Mouse (Mus musculus) hindbrain, embryonic 16.5 days (tissue): ENCODE results near the gene Csf3r. TPM values are rescaled to one million over a fixed set of nuclear protein-coding genes. Genes with fewer than 3 reads are reported as not detected.

Experiments used
- ATAC-seq: fragments of 200-750 bp; cut with Nextera tagmentation; 2 replicates; pipeline ENCODE4 v1.8.0; 2017; ENCODE audit warnings: moderate TSS enrichment, moderate library complexity
- H3K27ac ChIP-seq: fragments of 300-500 bp; sonication (generic); 2 replicates; pipeline ENCODE4 v1.5.1; 2014; ENCODE audit warnings: low read depth, mild to moderate bottlenecking, control low read depth, low read length, moderate library complexity
- H3K27me3 ChIP-seq: fragments of 300-500 bp; sonication (generic); replicated peaks from 2 replicates; pipeline ENCODE4 v1.6.1; 2014; ENCODE audit warnings: low read length; ENCODE audit not compliant: control insufficient read depth, insufficient read depth
- H3K36me3 ChIP-seq: fragments of 300-500 bp; sonication (generic); 2 replicates; pipeline ENCODE4 v1.6.1; 2014; ENCODE audit warnings: mild to moderate bottlenecking, low read length, moderate library complexity, mixed read lengths; ENCODE audit not compliant: control insufficient read depth, insufficient read depth
- H3K4me1 ChIP-seq: fragments of 300-500 bp; sonication (generic); 2 replicates; pipeline ENCODE4 v1.6.1; 2014; ENCODE audit warnings: low read depth, low read length; ENCODE audit not compliant: control insufficient read depth, insufficient read depth
- H3K4me2 ChIP-seq: fragments of 300-500 bp; sonication (generic); 2 replicates; pipeline ENCODE4 v1.6.1; 2014; ENCODE audit warnings: mild to moderate bottlenecking, low read length, control low read depth, moderate library complexity
- H3K4me3 ChIP-seq: fragments of 300-500 bp; sonication (generic); 2 replicates; pipeline ENCODE4 v1.5.1; 2014; ENCODE audit warnings: mild to moderate bottlenecking, low read length, control low read depth, moderate library complexity
- H3K9ac ChIP-seq: fragments of 300-500 bp; sonication (generic); 2 replicates; pipeline ENCODE4 v1.6.1; 2014; ENCODE audit warnings: low read depth, mild to moderate bottlenecking, control low read depth, low read length, moderate library complexity
- H3K9me3 ChIP-seq: fragments of 300-500 bp; sonication (generic); 2 replicates; pipeline ENCODE4 v1.6.1; 2014; ENCODE audit warnings: mild to moderate bottlenecking, low read length, moderate library complexity; ENCODE audit not compliant: control insufficient read depth
- WGBS: fragments of 180-500 bp; shearing (Covaris S2); extraction: QIAGEN DNeasy Blood & Tissue Kit; methylation state at CpG from one replicate; pipeline ENCODE4 v1.1.7; 2014; 5-methylcytosine and 5-hydroxymethylcytosine counted together
- polyA plus RNA-seq: library from polyadenylated mRNA; unstranded; fragments of >200 nt; fragmentation: Nextera tagmentation; extraction: Ambion mirVana; gene quantifications from 2 replicates; pipeline ENCODE4 v1.2.1, GENCODE M21; 2015

The Csf3r gene
- polyA plus RNA-seq, 1 experiment from 2014 or later = 0.68 TPM

DNA sequence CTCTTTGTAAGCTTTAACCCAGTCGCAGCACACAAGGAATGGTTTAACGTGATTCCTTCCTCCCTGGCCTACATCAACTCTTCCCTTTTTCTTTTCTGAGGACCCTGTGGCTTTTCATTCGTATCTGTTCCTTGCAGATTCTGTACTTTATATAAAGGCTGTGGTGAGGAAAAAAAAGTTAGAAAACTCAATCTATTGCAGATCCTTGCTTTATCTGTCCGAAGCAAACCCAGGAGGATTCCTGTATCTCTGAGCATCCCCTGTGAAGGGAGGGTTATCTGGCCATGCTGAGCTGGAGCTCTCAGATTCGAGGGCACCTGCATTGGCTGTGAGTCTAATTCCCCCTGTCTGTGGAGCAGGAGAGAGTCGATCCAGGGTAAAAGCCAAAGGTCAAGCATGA, 44.5 kb downstream of the Csf3r start:
- H3K36me3 ChIP-seq = peaks cover 2% of the 10 kb centered on the region; the same call in 1 of the 2 replicates
- ATAC-seq = no peak
- no peaks in the 10 kb centered on the region for H3K27me3 ChIP-seq
- no peak overlapping the region for H3K4me3 ChIP-seq
- H3K4me2 ChIP-seq = no peak overlapping the region
- 84% methylated on average over 6 of the region's 6 CpGs for WGBS
- H3K9me3 ChIP-seq = no peaks in the 10 kb centered on the region
- H3K4me1 ChIP-seq = no peaks in the 10 kb centered on the region
- no peak overlapping the region for H3K27ac ChIP-seq
- H3K9ac ChIP-seq = no peak overlapping the region

DNA sequence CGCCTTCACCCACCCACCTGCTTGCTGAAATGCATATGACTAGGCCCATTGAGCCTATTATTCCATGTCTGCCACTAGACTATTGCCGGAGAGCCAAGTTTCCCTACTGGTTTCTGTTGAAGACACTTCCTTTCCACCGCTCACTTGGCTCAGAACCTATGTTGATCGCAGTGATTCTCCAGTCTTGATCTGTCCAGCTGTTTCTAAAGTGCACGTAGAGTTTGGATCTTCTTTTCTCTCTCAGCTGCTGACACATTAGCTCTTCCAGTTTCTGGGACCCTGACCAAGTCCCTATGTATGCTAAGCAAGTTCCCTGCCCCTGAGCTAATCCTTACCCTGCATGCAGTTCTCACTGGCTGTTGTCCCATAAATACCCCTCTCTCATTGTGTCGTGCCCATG, 53.5 kb downstream of the Csf3r start:
- no peak for ATAC-seq
- Histone ChIP-seq H3K27ac (no peak overlapping the region), H3K4me3 (no peak overlapping the region), H3K9me3 (no peaks in the 10 kb centered on the region), H3K4me2 (no peak overlapping the region), H3K4me1 (no peaks in the 10 kb centered on the region), H3K9ac (no peak overlapping the region), H3K27me3 (no peaks in the 10 kb centered on the region), H3K36me3 (peaks cover 13% of the 10 kb centered on the region; the same call in 1 of the 2 replicates)
- WGBS = 87% methylated on average over 6 of the region's 6 CpGs

GRCm38 (mm10) chr4:126079266-126079665, 54.9 kb downstream of the Csf3r start:
- peaks cover 9% of the 10 kb centered on the region for H3K36me3 ChIP-seq
- H3K9me3 ChIP-seq = no peaks in the 10 kb centered on the region
- no peaks in the 10 kb centered on the region for H3K4me1 ChIP-seq
- 88% methylated on average over 4 of the region's 4 CpGs for WGBS
- no peak overlapping the region for H3K4me3 ChIP-seq
- no peak overlapping the region for H3K9ac ChIP-seq
- no peak overlapping the region for H3K4me2 ChIP-seq
- no peak for ATAC-seq
- no peak overlapping the region for H3K27ac ChIP-seq
- no peaks in the 10 kb centered on the region for H3K27me3 ChIP-seq

DNA sequence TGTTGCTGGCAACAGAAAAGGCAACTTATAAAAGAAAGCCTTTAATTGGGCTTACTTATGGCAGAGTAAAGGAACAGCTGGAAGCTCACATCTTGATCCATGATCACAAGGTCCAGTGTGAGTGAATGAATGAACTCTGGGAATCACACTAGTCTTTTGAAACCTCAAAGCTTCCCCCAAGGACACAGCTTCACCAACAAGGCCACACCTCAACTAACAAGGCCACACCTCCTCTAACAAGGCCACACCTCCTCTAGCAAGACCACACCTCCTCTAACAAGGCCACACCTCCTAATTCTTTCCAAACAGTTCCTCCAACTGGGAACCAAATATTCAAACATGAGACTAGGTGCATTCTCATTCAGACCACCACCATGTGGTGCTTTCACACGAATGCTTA, 57.3 kb downstream of the Csf3r start:
- no peak overlapping the region for H3K27ac ChIP-seq
- H3K4me2 ChIP-seq = no peak overlapping the region
- H3K36me3 ChIP-seq = peaks cover 4% of the 10 kb centered on the region
- no peaks in the 10 kb centered on the region for H3K4me1 ChIP-seq
- H3K9me3 ChIP-seq = no peaks in the 10 kb centered on the region
- no peaks in the 10 kb centered on the region for H3K27me3 ChIP-seq
- H3K9ac ChIP-seq = no peak overlapping the region
- ATAC-seq = no peak
- 94% methylated on average over 1 of the region's 1 CpGs for WGBS
- H3K4me3 ChIP-seq = no peak overlapping the region

- WGBS = 95% methylated on average over 9 of the region's 9 CpGs
- Histone ChIP-seq H3K4me1 (no peaks in the 10 kb centered on the region), H3K9me3 (no peaks in the 10 kb centered on the region), H3K27me3 (no peaks in the 10 kb centered on the region), H3K9ac (no peak overlapping the region), H3K27ac (no peak overlapping the region), H3K4me3 (no peak overlapping the region), H3K4me2 (no peak overlapping the region), H3K36me3 (peaks cover 4% of the 10 kb centered on the region)
- ATAC-seq = no peak
Observed at GRCm38 (mm10) chr4:126083021-126083420, 58.7 kb downstream of the Csf3r start.

- Histone ChIP-seq H3K4me1 (no peaks in the 10 kb centered on the region), H3K4me2 (no peak overlapping the region), H3K4me3 (no peak overlapping the region), H3K27ac (no peak overlapping the region), H3K27me3 (no peaks in the 10 kb centered on the region), H3K9ac (no peak overlapping the region), H3K36me3 (peaks cover 4% of the 10 kb centered on the region), H3K9me3 (no peaks in the 10 kb centered on the region)
- no peak for ATAC-seq
- 75% methylated on average over 8 of the region's 8 CpGs for WGBS
Observed at GRCm38 (mm10) chr4:126084382-126084781, 60.0 kb downstream of the Csf3r start.

DNA sequence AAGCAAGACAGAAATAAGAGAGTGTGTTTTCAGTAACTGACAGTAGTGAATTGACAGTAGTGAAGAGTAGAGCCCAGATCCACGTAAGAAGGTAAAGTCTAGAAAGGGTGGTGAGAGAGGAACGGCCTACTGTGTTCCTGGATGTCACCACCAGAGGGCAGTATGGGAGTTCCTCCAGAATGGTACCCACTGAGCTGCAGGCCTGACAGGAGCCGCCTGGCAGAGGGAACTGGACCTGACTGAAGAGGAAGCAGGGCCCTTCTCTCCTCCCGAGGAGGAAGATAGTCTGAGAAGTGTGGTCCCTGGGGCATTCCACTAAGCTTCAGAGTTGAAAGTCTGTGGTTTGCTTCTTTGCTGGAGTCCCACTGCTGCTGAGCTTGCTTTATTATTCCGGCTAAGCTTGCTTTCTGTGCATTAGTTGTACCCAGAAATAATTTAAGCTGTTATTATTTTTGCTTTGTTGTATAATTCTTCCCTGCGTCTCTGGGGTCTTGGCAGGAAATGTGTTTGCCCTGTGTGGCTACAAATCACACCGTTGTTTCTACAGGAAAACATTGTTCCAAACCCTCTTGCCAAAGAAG, 61.7 kb downstream of the Csf3r start:
- Histone ChIP-seq H3K4me1 (no peaks in the 10 kb centered on the region), H3K9me3 (no peaks in the 10 kb centered on the region), H3K4me2 (no peak overlapping the region), H3K4me3 (no peak overlapping the region), H3K27ac (no peak overlapping the region), H3K36me3 (peaks cover 4% of the 10 kb centered on the region), H3K27me3 (no peaks in the 10 kb centered on the region), H3K9ac (no peak overlapping the region)
- ATAC-seq = peak; percentile 88
- WGBS = 26% methylated on average over 7 of the region's 7 CpGs

DNA sequence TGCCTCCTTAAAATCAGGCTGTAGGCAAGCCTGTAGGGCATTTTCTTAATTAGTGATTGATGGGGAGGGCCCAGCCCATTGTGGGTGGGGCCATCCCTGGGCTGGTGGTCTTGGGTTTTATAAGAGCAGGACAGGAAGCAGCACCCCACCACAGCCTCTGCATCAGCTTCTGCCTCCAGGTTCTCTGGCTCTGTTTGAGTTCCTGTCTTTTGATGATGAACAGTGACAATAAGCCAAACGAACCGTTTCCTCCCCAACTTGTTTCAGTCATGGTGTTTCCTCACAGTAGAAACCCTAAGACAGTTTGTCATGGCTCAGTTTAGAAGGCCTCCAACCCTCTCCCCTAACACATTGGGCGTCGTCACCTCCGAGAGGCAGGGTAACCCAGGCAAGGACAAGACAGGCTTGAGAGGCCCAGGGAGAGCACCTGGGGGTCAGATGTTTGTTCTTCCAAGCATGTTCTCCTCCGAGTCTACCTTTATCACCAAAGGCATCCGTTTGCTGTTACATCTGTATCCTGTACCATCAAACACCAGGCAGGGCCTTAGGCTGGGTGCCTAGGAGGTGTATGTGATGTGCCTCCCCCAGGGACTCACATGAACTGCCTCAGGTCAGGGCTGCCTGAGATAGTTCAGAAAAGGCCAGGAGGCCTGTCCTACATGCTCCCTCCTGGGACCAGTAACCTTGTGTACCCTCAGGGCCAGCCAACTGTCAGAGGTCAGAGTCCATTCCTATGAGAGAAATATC, 65.9 kb downstream of the Csf3r start:
- Histone ChIP-seq H3K27me3 (no peaks in the 10 kb centered on the region), H3K27ac (no peak overlapping the region), H3K4me1 (no peaks in the 10 kb centered on the region), H3K36me3 (no peaks in the 10 kb centered on the region), H3K4me2 (no peak overlapping the region), H3K9ac (no peak overlapping the region), H3K9me3 (no peaks in the 10 kb centered on the region), H3K4me3 (no peak overlapping the region)
- no peak for ATAC-seq
- WGBS = 81% methylated on average over 7 of the region's 7 CpGs

DNA sequence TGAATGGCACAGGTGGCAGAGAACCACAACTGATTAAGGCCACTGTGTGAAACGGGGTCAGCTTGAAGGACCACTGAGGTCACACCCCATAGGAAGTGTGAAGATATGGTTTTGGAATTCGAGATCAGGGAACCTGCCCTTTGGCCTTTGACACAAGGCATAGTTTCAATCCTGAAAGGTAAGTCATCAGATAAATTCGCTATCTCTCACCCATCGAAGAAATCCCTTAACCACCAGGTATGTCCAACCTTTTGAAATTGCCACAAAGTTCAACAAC, 66.4 kb downstream of the Csf3r start:
- Histone ChIP-seq H3K36me3 (no peaks in the 10 kb centered on the region), H3K27ac (no peak overlapping the region), H3K27me3 (no peaks in the 10 kb centered on the region), H3K4me2 (no peak overlapping the region), H3K9ac (no peak overlapping the region), H3K4me3 (no peak overlapping the region), H3K9me3 (no peaks in the 10 kb centered on the region), H3K4me1 (no peaks in the 10 kb centered on the region)
- 81% methylated on average over 4 of the region's 4 CpGs for WGBS
- no peak for ATAC-seq
